Mouse (Mus musculus): ENCODE measurements around the gene Eefsec. TPM values are rescaled to one million over a fixed set of nuclear protein-coding genes. Genes with fewer than 3 reads are reported as not detected.

The Eefsec gene
- polyA plus RNA-seq, 1 experiment from 2014 or later = 37.4 TPM

GRCm38 (mm10) chr6:88231821-88232220 is 214.5 kb downstream of the Eefsec start:
- Histone ChIP-seq H3K4me1 (peaks cover 9% of the 10 kb centered on the region), H3K27me3 (peaks cover 3% of the 10 kb centered on the region), H3K9me3 (replicated peaks) (no peaks in the 10 kb centered on the region), H3K4me2 (replicated peaks) (no peak overlapping the region), H3K36me3 (no peaks in the 10 kb centered on the region), H3K27ac (replicated peaks) (no peak overlapping the region), H3K4me3 (replicated peaks) (no peak overlapping the region), H3K9ac (no peak overlapping the region)
- WGBS = 73% methylated on average over 7 of the region's 7 CpGs
- no peak for ATAC-seq (ENCODE audit: insufficient number of reproducible peaks, low FRiP score, low TSS enrichment, low read depth)

- Histone ChIP-seq H3K27ac (replicated peaks) (no peak overlapping the region), H3K4me2 (replicated peaks) (no peak overlapping the region), H3K9ac (no peak overlapping the region), H3K27me3 (peaks cover 3% of the 10 kb centered on the region; the same call in 1 of the 2 replicates), H3K4me1 (0 out of 2 replicates have a peak, but pooled peaks cover 5% of the 10 kb centered on the region), H3K4me3 (replicated peaks) (no peak overlapping the region), H3K36me3 (no peaks in the 10 kb centered on the region), H3K9me3 (replicated peaks) (no peaks in the 10 kb centered on the region)
- no peak for ATAC-seq (ENCODE audit: insufficient number of reproducible peaks, low FRiP score, low TSS enrichment, low read depth)
- 83% methylated on average over 12 of the region's 12 CpGs for WGBS
Measured at GRCm38 (mm10) chr6:88229221-88229620, 217.1 kb downstream of the Eefsec start.

- no peak overlapping the region for H3K9ac ChIP-seq
- H3K4me1 ChIP-seq = 0 out of 2 replicates have a peak, but pooled peaks cover 5% of the 10 kb centered on the region
- no peak for ATAC-seq (ENCODE audit: insufficient number of reproducible peaks, low FRiP score, low TSS enrichment, low read depth)
- H3K4me3 ChIP-seq (replicated peaks) = no peak overlapping the region
- no peak overlapping the region for H3K4me2 ChIP-seq (replicated peaks)
- no peaks in the 10 kb centered on the region for H3K27me3 ChIP-seq
- no peaks in the 10 kb centered on the region for H3K36me3 ChIP-seq
- whole genome bisulfite sequencing = 56% methylated on average over 7 of the region's 7 CpGs
- H3K27ac ChIP-seq (replicated peaks) = no peak overlapping the region
- no peaks in the 10 kb centered on the region for H3K9me3 ChIP-seq (replicated peaks)
Measured at GRCm38 (mm10) chr6:88227537-88227936, 218.8 kb downstream of the Eefsec start.

GRCm38 (mm10) chr6:88226570-88226994 is 219.8 kb downstream of the Eefsec start:
- 19% methylated on average over 5 of the region's 5 CpGs for WGBS
- no peak for ATAC-seq (ENCODE audit: insufficient number of reproducible peaks, low FRiP score, low TSS enrichment, low read depth)
- no peak overlapping the region for H3K9ac ChIP-seq
- H3K4me1 ChIP-seq = 0 out of 2 replicates have a peak, but pooled peaks cover 5% of the 10 kb centered on the region
- H3K27me3 ChIP-seq = no peaks in the 10 kb centered on the region
- no peak overlapping the region for H3K4me2 ChIP-seq (replicated peaks)
- H3K9me3 ChIP-seq (replicated peaks) = no peaks in the 10 kb centered on the region
- H3K27ac ChIP-seq (replicated peaks) = no peak overlapping the region
- H3K4me3 ChIP-seq (replicated peaks) = no peak overlapping the region
- H3K36me3 ChIP-seq = no peaks in the 10 kb centered on the region

GRCm38 (mm10) chr6:88221968-88222367 is 224.4 kb downstream of the Eefsec start, which contains the start of gene Dnajb8:
Gene Dnajb8 (plus strand): TSS chr6:88222268.
- no peak within 1 kb of the TSS for H3K4me3 ChIP-seq (replicated peaks)
- H3K36me3 ChIP-seq = no peaks in the 10 kb centered on the region
- no peak within 1 kb of the TSS for H3K27ac ChIP-seq (replicated peaks)
- ATAC-seq (ENCODE audit: insufficient number of reproducible peaks, low FRiP score, low TSS enrichment, low read depth) = no peak
- no peaks in the 10 kb centered on the region; the same call in 1 of the 2 replicates for H3K27me3 ChIP-seq
- H3K4me1 ChIP-seq = 0 out of 2 replicates have a peak, but pooled peaks cover 5% of the 10 kb centered on the region
- 49% methylated on average over 10 of the region's 10 CpGs for WGBS
- H3K9ac ChIP-seq = no peak within 1 kb of the TSS
- 0 out of 2 replicates have a peak, but pooled peaks cover 2% of the 10 kb centered on the region for H3K9me3 ChIP-seq (replicated peaks)
- no peak within 1 kb of the TSS for H3K4me2 ChIP-seq (replicated peaks)

GRCm38 (mm10) chr6:88219094-88219493 is 227.2 kb downstream of the Eefsec start:
- WGBS = 13% methylated on average over 4 of the region's 4 CpGs
- H3K4me1 ChIP-seq = no peaks in the 10 kb centered on the region
- no peak for ATAC-seq (ENCODE audit: insufficient number of reproducible peaks, low FRiP score, low TSS enrichment, low read depth)
- H3K27me3 ChIP-seq = no peaks in the 10 kb centered on the region; the same call in 1 of the 2 replicates
- no peak overlapping the region for H3K9ac ChIP-seq
- no peak overlapping the region for H3K4me3 ChIP-seq (replicated peaks)
- H3K36me3 ChIP-seq = no peaks in the 10 kb centered on the region
- H3K27ac ChIP-seq (replicated peaks) = no peak overlapping the region
- H3K4me2 ChIP-seq (replicated peaks) = no peak overlapping the region
- 0 out of 2 replicates have a peak, but pooled peaks cover 2% of the 10 kb centered on the region for H3K9me3 ChIP-seq (replicated peaks)

GRCm38 (mm10) chr6:88216199-88216598 is 230.1 kb downstream of the Eefsec start:
- no peaks in the 10 kb centered on the region for H3K36me3 ChIP-seq
- 73% methylated on average over 4 of the region's 4 CpGs for whole genome bisulfite sequencing

GRCm38 (mm10) chr6:88215797-88216196 is 230.5 kb downstream of the Eefsec start:
- 34% methylated on average over 6 of the region's 6 CpGs for WGBS
- H3K9me3 ChIP-seq (replicated peaks) = 0 out of 2 replicates have a peak, but pooled peaks cover 2% of the 10 kb centered on the region
- ATAC-seq (ENCODE audit: insufficient number of reproducible peaks, low FRiP score, low TSS enrichment, low read depth) = no peak
- no peaks in the 10 kb centered on the region for H3K36me3 ChIP-seq
- H3K4me2 ChIP-seq (replicated peaks) = no peak overlapping the region
- no peak overlapping the region for H3K27ac ChIP-seq (replicated peaks)
- H3K27me3 ChIP-seq = no peaks in the 10 kb centered on the region; the same call in 1 of the 2 replicates
- no peak overlapping the region for H3K4me3 ChIP-seq (replicated peaks)
- no peaks in the 10 kb centered on the region for H3K4me1 ChIP-seq
- no peak overlapping the region for H3K9ac ChIP-seq

More at GRCm38 (mm10) chr6:88216199-88216598, 230.1 kb downstream of the Eefsec start:
- Histone ChIP-seq H3K27me3 (no peaks in the 10 kb centered on the region; the same call in 1 of the 2 replicates), H3K9ac (no peak overlapping the region), H3K9me3 (replicated peaks) (0 out of 2 replicates have a peak, but pooled peaks cover 2% of the 10 kb centered on the region), H3K4me2 (replicated peaks) (no peak overlapping the region), H3K4me3 (replicated peaks) (no peak overlapping the region), H3K4me1 (no peaks in the 10 kb centered on the region), H3K27ac (replicated peaks) (no peak overlapping the region)
- no peak for ATAC-seq (ENCODE audit: insufficient number of reproducible peaks, low FRiP score, low TSS enrichment, low read depth)

- Histone ChIP-seq H3K9ac (no peak overlapping the region), H3K27ac (replicated peaks) (no peak overlapping the region), H3K4me3 (replicated peaks) (no peak overlapping the region), H3K27me3 (peaks cover 21% of the 10 kb centered on the region), H3K9me3 (replicated peaks) (no peaks in the 10 kb centered on the region), H3K4me2 (replicated peaks) (no peak overlapping the region), H3K36me3 (no peaks in the 10 kb centered on the region), H3K4me1 (0 out of 2 replicates have a peak, but pooled peaks cover 3% of the 10 kb centered on the region)
- WGBS = 58% methylated on average over 3 of the region's 3 CpGs
- no peak for ATAC-seq (ENCODE audit: insufficient number of reproducible peaks, low FRiP score, low TSS enrichment, low read depth)
Measured at GRCm38 (mm10) chr6:88210182-88210581, 236.2 kb downstream of the Eefsec start.

- H3K9me3 ChIP-seq (replicated peaks) = no peaks in the 10 kb centered on the region
- no peak for ATAC-seq (ENCODE audit: insufficient number of reproducible peaks, low FRiP score, low TSS enrichment, low read depth)
- H3K4me3 ChIP-seq (replicated peaks) = no peak overlapping the region
- H3K27ac ChIP-seq (replicated peaks) = no peak overlapping the region
- WGBS = 79% methylated on average over 5 of the region's 5 CpGs
- no peak overlapping the region for H3K4me2 ChIP-seq (replicated peaks)
- H3K9ac ChIP-seq = no peak overlapping the region
- H3K36me3 ChIP-seq = no peaks in the 10 kb centered on the region
- H3K27me3 ChIP-seq = peaks cover 29% of the 10 kb centered on the region
- peaks cover 8% of the 10 kb centered on the region; the same call in 1 of the 2 replicates for H3K4me1 ChIP-seq
Measured at GRCm38 (mm10) chr6:88209453-88209852, 236.9 kb downstream of the Eefsec start.

GRCm38 (mm10) chr6:88208321-88208720 is 238.0 kb downstream of the Eefsec start:
- Histone ChIP-seq H3K36me3 (no peaks in the 10 kb centered on the region), H3K4me3 (replicated peaks) (no peak overlapping the region), H3K27me3 (peaks cover 40% of the 10 kb centered on the region), H3K9ac (no peak overlapping the region), H3K9me3 (replicated peaks) (no peaks in the 10 kb centered on the region), H3K4me1 (peaks cover 12% of the 10 kb centered on the region; the same call in 1 of the 2 replicates), H3K27ac (replicated peaks) (no peak overlapping the region), H3K4me2 (replicated peaks) (no peak overlapping the region)
- no peak for ATAC-seq (ENCODE audit: insufficient number of reproducible peaks, low FRiP score, low TSS enrichment, low read depth)
- 93% methylated on average over 3 of the region's 3 CpGs for WGBS
